Mouse (Mus musculus) bone marrow macrophage, adult 2 months (primary cell): ENCODE data around the gene Rnf31.

Experiments
- CTCF ChIP-seq: IDR thresholded peaks from 2 replicates; pipeline ENCODE4 v1.5.1; 2012; ENCODE audit warnings: low read depth, mild to moderate bottlenecking, low read length, moderate library complexity
- POLR2A ChIP-seq: IDR thresholded peaks from 2 replicates; pipeline ENCODE4 v1.6.1; 2012; ENCODE audit warnings: mild to moderate bottlenecking, low read depth, low read length, borderline replicate concordance

DNA sequence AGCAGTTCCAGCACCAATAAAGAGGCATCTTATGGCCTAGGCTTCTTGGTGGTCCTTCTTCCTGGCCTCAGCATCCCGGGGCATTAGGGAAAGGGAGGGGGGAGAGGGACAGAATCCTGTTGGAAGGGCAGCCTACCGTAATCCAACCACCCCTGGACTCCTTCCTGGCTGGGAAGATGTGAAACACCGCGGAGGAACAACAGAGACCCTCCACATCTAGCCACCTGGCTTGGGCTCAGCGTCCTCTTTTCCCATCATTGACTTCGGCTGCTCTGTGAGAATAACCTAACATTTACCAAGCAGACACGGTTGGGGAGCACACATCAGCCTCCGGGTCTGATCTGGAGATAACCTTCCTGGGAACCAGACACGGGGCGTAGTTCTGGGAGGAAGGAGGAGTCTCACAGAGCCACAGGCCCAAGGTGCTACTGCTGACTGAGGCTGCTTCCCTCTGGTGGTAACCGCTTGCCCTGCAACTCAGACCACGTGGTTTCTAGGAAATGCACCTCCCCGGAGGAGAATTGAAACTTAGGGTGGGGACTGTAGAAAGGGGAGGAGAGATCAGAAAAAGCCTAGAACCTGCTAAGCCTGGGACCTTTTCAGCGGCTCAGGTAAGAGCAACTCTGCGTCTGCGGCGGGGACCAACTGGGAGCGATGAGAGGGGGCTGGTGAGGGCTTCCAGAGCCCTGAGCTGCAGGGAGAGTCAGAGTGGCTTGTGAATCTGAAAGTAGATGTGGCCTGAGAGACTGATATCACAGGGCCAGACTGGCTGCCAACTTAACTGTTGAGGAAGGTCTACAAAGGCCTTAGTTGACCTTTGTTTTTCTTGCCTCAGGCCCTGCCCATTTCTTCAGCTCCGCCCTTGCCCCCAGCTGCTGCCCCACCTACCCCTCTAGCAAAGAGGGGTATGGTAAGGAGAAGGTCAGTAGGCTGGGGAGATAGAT, 12.4 kb downstream of the Rnf31 start:
- TF ChIP-seq CTCF (peak; percentile 25), POLR2A (peak; percentile 33; the same call in 1 of the 2 replicates)
